Mouse (Mus musculus) embryonic facial prominence, embryonic 13.5 days (tissue): Measurements from ENCODE around the gene Tctn1. TPM values are rescaled to one million over a fixed set of nuclear protein-coding genes. Genes with fewer than 3 reads are reported as not detected.
A peak's percentile ranks its signal among the peaks of the same experiment; 100 is the strongest.

ENCODE experiments used
- ATAC-seq: fragments of 200-750 bp; cut with Nextera tagmentation; 2 replicates; pipeline ENCODE4 v1.8.0; 2017; ENCODE audit warnings: low read depth; ENCODE audit not compliant: insufficient number of reproducible peaks, insufficient read depth, low FRiP score, low TSS enrichment
- H3K27ac ChIP-seq: fragments of 300-500 bp; sonication (generic); 2 replicates; pipeline ENCODE4 v1.5.1; 2015; ENCODE audit warnings: moderate library complexity, mild to moderate bottlenecking, inconsistent platforms
- H3K27me3 ChIP-seq: fragments of 300-500 bp; sonication (generic); 2 replicates; pipeline ENCODE4 v1.6.1; 2015; ENCODE audit warnings: mild to moderate bottlenecking, inconsistent platforms
- H3K36me3 ChIP-seq: fragments of 300-500 bp; sonication (generic); 2 replicates; pipeline ENCODE4 v1.6.1; 2015; ENCODE audit warnings: mild to moderate bottlenecking, inconsistent platforms
- H3K4me1 ChIP-seq: fragments of 300-500 bp; sonication (generic); 2 replicates; pipeline ENCODE4 v1.6.1; 2015; ENCODE audit warnings: inconsistent platforms
- H3K4me2 ChIP-seq: fragments of 300-500 bp; sonication (generic); 2 replicates; pipeline ENCODE4 v1.6.1; 2015; ENCODE audit warnings: moderate library complexity, mild to moderate bottlenecking, inconsistent platforms
- H3K4me3 ChIP-seq: fragments of 300-500 bp; sonication (generic); 2 replicates; pipeline ENCODE4 v1.5.1; 2015; ENCODE audit warnings: mild to moderate bottlenecking, inconsistent platforms
- H3K9ac ChIP-seq: fragments of 300-500 bp; sonication (generic); 2 replicates; pipeline ENCODE4 v1.6.1; 2015; ENCODE audit warnings: mild to moderate bottlenecking, inconsistent platforms
- H3K9me3 ChIP-seq: fragments of 300-500 bp; sonication (generic); 2 replicates; pipeline ENCODE4 v1.6.1; 2016; ENCODE audit warnings: inconsistent platforms
- WGBS: fragments of 180-500 bp; shearing (Covaris S2); methylation state at CpG from one replicate; pipeline ENCODE4 v1.1.7; 2015; ENCODE audit warnings: mixed read lengths; 5-methylcytosine and 5-hydroxymethylcytosine counted together
- polyA plus RNA-seq: library from polyadenylated mRNA; unstranded; fragments of >200 nt; fragmentation: Nextera tagmentation; extraction: Ambion mirVana; gene quantifications from 2 replicates; pipeline ENCODE4 v1.2.1, GENCODE M21; 2015

Gene Tctn1
- polyA plus RNA-seq, 1 experiment from 2014 or later: 5.0 TPM

- peak; percentile 84 for ATAC-seq
- peaks cover 14% of the 10 kb centered on the region; the same call in 1 of the 2 replicates for H3K36me3 ChIP-seq
- no peaks in the 10 kb centered on the region for H3K27me3 ChIP-seq
- peak within 1 kb of the TSS; percentile 98 for H3K4me2 ChIP-seq
- H3K27ac ChIP-seq: peak within 1 kb of the TSS; percentile 72
- H3K9me3 ChIP-seq: no peaks in the 10 kb centered on the region
- H3K4me3 ChIP-seq: peak within 1 kb of the TSS; percentile 96
- H3K4me1 ChIP-seq: peaks cover 31% of the 10 kb centered on the region
- under 1% methylated on average over 100 of the region's 114 CpGs for WGBS
- H3K9ac ChIP-seq: peak within 1 kb of the TSS; percentile 93
Observed at GRCm38 (mm10) chr5:122284183-122285028, 20.1 kb upstream of the Tctn1 start, which contains the start of gene Pptc7. Pptc7 (plus strand) TSS chr5:122284365.

GRCm38 (mm10) chr5:122283828-122284182 is 19.5 kb upstream of the Tctn1 start:
- Histone ChIP-seq H3K4me2 (peak overlapping the region; percentile 98), H3K9me3 (no peaks in the 10 kb centered on the region), H3K36me3 (peaks cover 14% of the 10 kb centered on the region; the same call in 1 of the 2 replicates), H3K27me3 (no peaks in the 10 kb centered on the region), H3K4me1 (peaks cover 31% of the 10 kb centered on the region), H3K27ac (no peak overlapping the region), H3K4me3 (peak overlapping the region; percentile 96), H3K9ac (no peak overlapping the region)
- ATAC-seq: no peak
- 16% methylated on average over 2 of the region's 2 CpGs for WGBS

GRCm38 (mm10) chr5:122280827-122281462 is 16.7 kb upstream of the Tctn1 start:
- H3K4me1 ChIP-seq: peaks cover 23% of the 10 kb centered on the region
- no peak for ATAC-seq

GRCm38 (mm10) chr5:122280422-122280826 is 16.2 kb upstream of the Tctn1 start:
- Histone ChIP-seq H3K4me2 (peak overlapping the region; percentile 47), H3K27ac (no peak overlapping the region), H3K9ac (no peak overlapping the region), H3K9me3 (no peaks in the 10 kb centered on the region), H3K4me3 (peak overlapping the region; percentile 10; the same call in 1 of the 2 replicates), H3K4me1 (peaks cover 18% of the 10 kb centered on the region), H3K27me3 (no peaks in the 10 kb centered on the region), H3K36me3 (no peaks in the 10 kb centered on the region)
- WGBS: 31% methylated on average over 6 of the region's 6 CpGs
- no peak for ATAC-seq

More at GRCm38 (mm10) chr5:122280827-122281462, 16.7 kb upstream of the Tctn1 start:
- H3K9me3 ChIP-seq: no peaks in the 10 kb centered on the region
- no peaks in the 10 kb centered on the region for H3K27me3 ChIP-seq
- peak overlapping the region; percentile 47 for H3K4me2 ChIP-seq
- WGBS: 20% methylated on average over 19 of the region's 19 CpGs
- H3K4me3 ChIP-seq: peak overlapping the region; percentile 10; the same call in 1 of the 2 replicates
- no peaks in the 10 kb centered on the region for H3K36me3 ChIP-seq
- H3K9ac ChIP-seq: 0 out of 2 replicates have a peak overlapping the region, but pooled peaks have one; percentile 32
- H3K27ac ChIP-seq: no peak overlapping the region

GRCm38 (mm10) chr5:122279799-122280421 is 15.7 kb upstream of the Tctn1 start:
- H3K27me3 ChIP-seq: no peaks in the 10 kb centered on the region
- 77% methylated on average over 12 of the region's 12 CpGs for WGBS
- ATAC-seq: no peak
- no peaks in the 10 kb centered on the region for H3K36me3 ChIP-seq
- H3K9ac ChIP-seq: no peak overlapping the region
- H3K4me2 ChIP-seq: no peak overlapping the region
- H3K27ac ChIP-seq: no peak overlapping the region
- H3K4me1 ChIP-seq: peaks cover 15% of the 10 kb centered on the region
- no peak overlapping the region for H3K4me3 ChIP-seq
- no peaks in the 10 kb centered on the region for H3K9me3 ChIP-seq

- Histone ChIP-seq H3K4me1 (peaks cover 20% of the 10 kb centered on the region), H3K36me3 (no peaks in the 10 kb centered on the region), H3K9ac (no peak overlapping the region), H3K4me2 (no peak overlapping the region), H3K27me3 (no peaks in the 10 kb centered on the region), H3K27ac (no peak overlapping the region), H3K4me3 (no peak overlapping the region), H3K9me3 (no peaks in the 10 kb centered on the region)
- 87% methylated on average over 7 of the region's 7 CpGs for WGBS
- no peak for ATAC-seq
Observed at GRCm38 (mm10) chr5:122278946-122279345, 14.7 kb upstream of the Tctn1 start.

GRCm38 (mm10) chr5:122274785-122275184 is 10.5 kb upstream of the Tctn1 start:
- ATAC-seq: no peak
- WGBS: 19% methylated on average over 5 of the region's 5 CpGs
- no peaks in the 10 kb centered on the region for H3K9me3 ChIP-seq
- H3K4me2 ChIP-seq: no peak overlapping the region
- H3K4me3 ChIP-seq: no peak overlapping the region
- no peaks in the 10 kb centered on the region for H3K27me3 ChIP-seq
- H3K27ac ChIP-seq: no peak overlapping the region
- peaks cover 6% of the 10 kb centered on the region; the same call in 1 of the 2 replicates for H3K4me1 ChIP-seq
- H3K36me3 ChIP-seq: no peaks in the 10 kb centered on the region
- no peak overlapping the region for H3K9ac ChIP-seq

- 76% methylated on average over 5 of the region's 5 CpGs for WGBS
- Histone ChIP-seq H3K4me3 (no peak overlapping the region), H3K9ac (no peak overlapping the region), H3K4me2 (no peak overlapping the region), H3K36me3 (no peaks in the 10 kb centered on the region), H3K9me3 (no peaks in the 10 kb centered on the region), H3K4me1 (peaks cover 6% of the 10 kb centered on the region; the same call in 1 of the 2 replicates), H3K27ac (no peak overlapping the region), H3K27me3 (no peaks in the 10 kb centered on the region)
- ATAC-seq: no peak
Observed at GRCm38 (mm10) chr5:122272821-122273220, 8.6 kb upstream of the Tctn1 start.

- Histone ChIP-seq H3K27ac (no peak overlapping the region), H3K9ac (no peak overlapping the region), H3K4me2 (no peak overlapping the region), H3K27me3 (no peaks in the 10 kb centered on the region), H3K36me3 (no peaks in the 10 kb centered on the region), H3K9me3 (no peaks in the 10 kb centered on the region), H3K4me3 (no peak overlapping the region), H3K4me1 (no peaks in the 10 kb centered on the region)
- 69% methylated on average over 12 of the region's 12 CpGs for WGBS
- ATAC-seq: no peak
Observed at GRCm38 (mm10) chr5:122268858-122269604, 4.8 kb upstream of the Tctn1 start.

- ATAC-seq: no peak
- Histone ChIP-seq H3K36me3 (no peaks in the 10 kb centered on the region), H3K27ac (no peak overlapping the region), H3K9me3 (no peaks in the 10 kb centered on the region), H3K4me3 (no peak overlapping the region), H3K4me2 (no peak overlapping the region), H3K4me1 (peaks cover 9% of the 10 kb centered on the region), H3K27me3 (no peaks in the 10 kb centered on the region), H3K9ac (no peak overlapping the region)
- WGBS: 29% methylated on average over 5 of the region's 5 CpGs
Observed at GRCm38 (mm10) chr5:122267899-122268298, 3.6 kb upstream of the Tctn1 start.

GRCm38 (mm10) chr5:122267136-122267535 is 2.9 kb upstream of the Tctn1 start:
- no peak for ATAC-seq
- 70% methylated on average over 7 of the region's 7 CpGs for WGBS

More at GRCm38 (mm10) chr5:122267136-122267535, 2.9 kb upstream of the Tctn1 start:
- Histone ChIP-seq H3K9ac (no peak overlapping the region), H3K27ac (no peak overlapping the region), H3K36me3 (no peaks in the 10 kb centered on the region), H3K4me1 (peaks cover 9% of the 10 kb centered on the region), H3K27me3 (no peaks in the 10 kb centered on the region), H3K9me3 (no peaks in the 10 kb centered on the region), H3K4me3 (no peak overlapping the region), H3K4me2 (no peak overlapping the region)
